Mouse (Mus musculus): Measurements from ENCODE around the gene Tspan12. TPM values are rescaled to one million over a fixed set of nuclear protein-coding genes. Genes with fewer than 3 reads are reported as not detected.
"Not testable (repeated sequence)": the region's sequence is repeated elsewhere in the genome, so short reads cannot be mapped to it uniquely, and the experiment has no call there.

Gene Tspan12
- not detected for total RNA-seq (2018; cell fraction: chromatin; rRNA removed)
- total RNA-seq (2018; cell fraction: cytosol; rRNA removed), result under 1 TPM in 3 of 26 experiments, not detected in 23; 0.05 to 0.10 (median 0.05) TPM
- not detected for total RNA-seq (2018; cell fraction: nucleus; rRNA removed)
- not detected in 3 replicates for polyA plus RNA-seq (2018)

DNA sequence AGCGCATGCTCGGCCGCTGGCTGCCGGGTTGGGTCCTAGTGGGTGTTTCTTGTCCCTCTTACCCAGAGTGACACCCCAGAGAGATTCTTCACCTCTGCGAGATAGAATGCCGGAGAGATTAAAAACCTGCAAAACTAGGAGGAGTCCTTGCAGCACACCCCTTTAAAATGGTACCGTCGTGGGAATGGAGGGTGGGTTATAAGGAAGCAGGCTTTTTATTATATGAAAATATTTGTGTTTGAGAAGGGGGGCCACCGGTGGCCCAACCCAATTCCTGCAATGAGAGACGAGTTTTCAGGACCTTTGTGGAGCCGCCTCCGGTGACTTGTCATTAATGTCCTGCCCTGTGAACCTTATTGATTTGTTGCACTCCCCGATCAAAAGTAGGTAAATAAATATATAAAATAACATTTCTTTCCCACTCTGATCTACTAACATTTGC is at the start of gene Tspan12:
Gene Tspan12 (minus strand): TSS at position 172 of the 442 bp plus-strand sequence.
- WGBS (ENCODE audit: missing documents), result 5% methylated on average over 13 of the region's 13 CpGs
- H3K4me3 ChIP-seq (ENCODE audit: inconsistent target), result no peak within 1 kb of the TSS

DNA sequence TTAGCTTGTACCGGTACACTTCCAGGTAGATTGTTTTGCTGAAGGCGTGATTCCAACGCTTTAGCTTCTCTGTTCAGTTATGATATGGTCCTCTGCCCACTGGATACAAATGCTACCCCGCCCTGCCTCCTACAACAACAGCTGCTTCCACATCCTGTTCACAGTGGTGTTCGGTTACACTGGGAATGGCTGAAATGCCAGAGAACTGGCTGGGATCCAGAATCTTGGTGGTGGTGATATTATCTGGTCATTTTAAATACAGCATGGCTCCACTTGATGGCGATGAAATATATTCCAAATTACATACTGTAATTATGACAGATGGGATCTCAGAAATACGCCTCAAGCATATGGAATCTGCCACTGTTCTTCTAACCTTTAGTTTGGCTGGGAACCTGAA is 42.1 kb upstream of the Tspan12 start:
- 63% methylated on average over 7 of the region's 7 CpGs for WGBS (ENCODE audit: missing documents)
- Histone ChIP-seq H3K27ac (no peak overlapping the region), H3K36me3 (ENCODE audit: inconsistent target) (no peaks in the 10 kb centered on the region), H3K4me3 (ENCODE audit: inconsistent target) (no peak overlapping the region), H3K79me2 (ENCODE audit: inconsistent target) (no peaks in the 10 kb centered on the region)

More for the DNA sequence above, at the start of gene Tspan12:
- Histone ChIP-seq H3K79me2 (ENCODE audit: inconsistent target) (no peaks in the 10 kb centered on the region), H3K36me3 (ENCODE audit: inconsistent target) (no peaks in the 10 kb centered on the region), H3K27ac (no peak within 1 kb of the TSS)

DNA sequence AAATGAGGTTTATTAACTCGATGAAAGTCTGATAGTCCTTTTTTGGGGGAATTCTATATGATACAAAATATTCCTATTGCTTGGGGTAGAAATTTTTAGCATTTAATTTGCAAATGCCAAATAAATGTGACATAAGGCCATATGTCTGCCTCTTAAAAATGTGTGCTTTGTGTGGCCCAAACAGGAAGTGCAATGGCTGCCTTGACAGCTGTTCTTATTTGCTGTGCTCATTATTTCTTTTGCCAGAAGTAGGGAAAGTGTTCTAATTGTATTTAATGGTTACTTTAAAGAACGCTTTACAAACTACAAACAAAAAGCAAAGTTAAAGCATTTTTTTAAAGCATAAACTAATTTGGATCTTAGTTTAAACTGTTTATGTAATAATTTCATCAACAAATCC is 36.8 kb upstream of the Tspan12 start:
- no peak overlapping the region for H3K4me3 ChIP-seq (ENCODE audit: inconsistent target)
- no peaks in the 10 kb centered on the region for H3K79me2 ChIP-seq (ENCODE audit: inconsistent target)
- no peaks in the 10 kb centered on the region for H3K36me3 ChIP-seq (ENCODE audit: inconsistent target)
- WGBS (ENCODE audit: missing documents), result 100% methylated on average over 2 of the region's 2 CpGs
- no peak overlapping the region for H3K27ac ChIP-seq

DNA sequence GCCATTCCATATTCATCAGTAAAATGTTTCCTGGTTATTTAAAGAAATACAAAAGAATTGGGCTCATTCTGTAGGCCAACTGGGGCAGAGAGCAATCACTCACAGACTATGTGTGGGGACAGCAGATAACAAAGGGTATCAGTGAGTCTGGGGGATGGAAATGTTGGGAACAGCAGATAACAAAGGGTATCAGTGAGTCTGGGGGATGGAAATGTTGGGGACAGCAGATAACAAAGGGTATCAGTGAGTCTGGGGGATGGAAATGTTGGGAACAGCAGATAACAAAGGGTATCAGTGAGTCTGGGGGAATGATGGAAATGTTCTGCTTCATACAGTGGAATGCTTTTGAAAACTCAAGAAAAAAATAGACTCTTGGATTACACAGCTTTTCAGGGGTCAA is 35.7 kb upstream of the Tspan12 start:
- H3K79me2 ChIP-seq (ENCODE audit: inconsistent target); H3K4me3 ChIP-seq (ENCODE audit: inconsistent target); H3K27ac ChIP-seq; H3K36me3 ChIP-seq (ENCODE audit: inconsistent target): not testable (repeated sequence)

DNA sequence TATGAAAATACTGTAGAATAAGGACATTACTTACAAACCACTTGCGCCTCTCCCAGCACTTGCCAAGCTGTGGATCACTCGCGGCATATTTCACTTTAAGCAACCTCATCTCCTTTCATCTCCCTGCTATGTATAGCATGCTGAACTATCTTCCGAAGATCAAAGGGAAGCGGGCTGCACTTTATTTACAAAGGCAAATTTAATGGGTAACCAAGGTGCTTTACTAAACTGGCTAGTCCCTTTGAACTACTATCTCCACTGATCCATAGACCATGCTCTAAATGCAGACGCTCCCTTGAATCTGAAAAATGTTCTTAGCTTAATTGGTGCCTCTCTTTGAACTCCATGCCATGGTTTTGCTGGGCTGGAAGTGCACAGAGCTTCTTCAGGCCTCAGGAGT is 27.2 kb upstream of the Tspan12 start:
- H3K27ac ChIP-seq, result no peak overlapping the region
- WGBS (ENCODE audit: missing documents), result 94% methylated on average over 6 of the region's 6 CpGs
- no peaks in the 10 kb centered on the region for H3K36me3 ChIP-seq (ENCODE audit: inconsistent target)
- H3K4me3 ChIP-seq (ENCODE audit: inconsistent target), result no peak overlapping the region
- no peaks in the 10 kb centered on the region for H3K79me2 ChIP-seq (ENCODE audit: inconsistent target)

DNA sequence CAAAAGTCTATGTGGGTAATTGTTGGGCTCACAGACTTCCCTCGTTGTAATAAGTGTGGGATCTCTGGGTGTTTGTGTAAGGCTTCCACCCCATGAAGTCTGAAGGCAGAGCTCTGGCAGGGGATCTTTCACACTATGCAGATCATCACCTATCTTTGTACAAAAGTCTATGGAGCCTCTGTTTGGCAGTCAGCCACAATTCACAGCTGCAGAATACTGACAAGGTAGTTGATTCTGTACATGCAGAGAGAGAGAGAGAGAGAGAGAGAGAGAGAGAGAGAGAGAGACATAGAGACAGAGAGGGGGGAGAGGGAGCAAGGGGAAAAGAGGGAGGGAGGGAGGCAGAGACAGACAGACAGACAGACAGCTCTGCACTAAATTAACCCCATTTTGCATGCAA is 15.0 kb upstream of the Tspan12 start:
- Histone ChIP-seq H3K79me2 (ENCODE audit: inconsistent target) (no peaks in the 10 kb centered on the region), H3K36me3 (ENCODE audit: inconsistent target) (no peaks in the 10 kb centered on the region), H3K4me3 (ENCODE audit: inconsistent target) (no peak overlapping the region), H3K27ac (no peak overlapping the region)
- 36% methylated on average over 1 of the region's 1 CpGs for WGBS (ENCODE audit: missing documents)

DNA sequence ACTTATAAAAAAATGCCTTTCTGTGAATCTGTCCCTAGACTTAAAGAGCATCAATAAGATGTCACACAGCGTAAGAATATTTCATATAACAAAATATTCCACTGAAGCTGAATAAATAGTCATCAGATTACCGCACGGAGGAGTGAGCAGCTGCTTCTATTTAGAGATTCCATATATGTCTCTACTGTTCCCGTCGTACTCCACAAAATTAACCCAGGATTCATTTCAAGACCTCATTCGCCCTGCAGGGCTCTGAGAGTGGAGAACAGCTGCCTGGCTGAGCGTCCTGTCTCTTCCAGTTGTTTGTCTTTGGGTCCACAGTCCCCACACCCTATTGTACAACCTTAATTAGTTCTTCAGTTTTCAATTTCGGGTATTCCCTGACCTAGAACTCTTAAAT is 11.9 kb upstream of the Tspan12 start:
- H3K27ac ChIP-seq, result no peak overlapping the region
- no peaks in the 10 kb centered on the region for H3K36me3 ChIP-seq (ENCODE audit: inconsistent target)
- WGBS (ENCODE audit: missing documents), result 92% methylated on average over 8 of the region's 8 CpGs
- H3K79me2 ChIP-seq (ENCODE audit: inconsistent target), result no peaks in the 10 kb centered on the region
- H3K4me3 ChIP-seq (ENCODE audit: inconsistent target), result no peak overlapping the region

DNA sequence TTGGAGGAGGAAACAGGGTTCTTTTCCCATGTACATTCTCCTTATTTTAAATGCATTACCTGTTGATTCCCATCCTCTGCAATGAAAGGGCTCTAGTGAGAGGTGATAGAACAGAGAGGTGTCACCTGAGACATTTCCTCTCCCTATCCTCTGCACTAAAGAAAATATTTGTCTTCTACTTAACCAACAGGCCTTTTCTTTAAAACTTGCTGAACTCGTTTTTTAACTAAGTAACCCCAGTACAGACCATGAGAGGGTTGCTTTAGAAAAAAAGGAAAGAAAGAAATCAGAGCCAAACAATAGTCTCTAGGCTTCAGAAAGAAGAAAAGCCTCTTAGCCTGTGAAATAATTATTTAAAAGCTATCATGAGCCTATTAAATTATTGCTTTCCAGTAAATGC is 11.2 kb upstream of the Tspan12 start:
- H3K27ac ChIP-seq, result no peak overlapping the region
- no peak overlapping the region for H3K4me3 ChIP-seq (ENCODE audit: inconsistent target)
- 36% methylated on average over 1 of the region's 1 CpGs for WGBS (ENCODE audit: missing documents)
- H3K36me3 ChIP-seq (ENCODE audit: inconsistent target), result no peaks in the 10 kb centered on the region
- no peaks in the 10 kb centered on the region for H3K79me2 ChIP-seq (ENCODE audit: inconsistent target)

DNA sequence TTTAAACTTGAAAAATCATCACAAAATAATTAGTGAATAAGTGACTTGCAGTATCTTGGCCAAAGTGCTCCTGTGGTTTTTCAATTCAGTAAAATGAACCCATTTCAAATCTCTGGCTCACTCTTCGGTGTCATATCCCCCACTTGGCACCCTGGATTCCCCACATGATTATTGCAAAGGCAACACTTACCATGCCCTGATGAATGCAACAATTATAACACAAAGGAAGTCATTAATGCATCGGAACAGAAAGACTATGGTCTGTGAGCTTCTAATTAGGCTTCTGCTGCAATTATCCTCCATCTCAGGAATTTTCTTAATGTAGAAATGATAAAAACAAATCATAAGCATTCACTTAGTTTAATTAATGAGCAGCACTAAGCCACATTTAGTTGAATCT is 9.0 kb upstream of the Tspan12 start:
- Histone ChIP-seq H3K79me2 (ENCODE audit: inconsistent target) (no peaks in the 10 kb centered on the region), H3K27ac (no peak overlapping the region), H3K4me3 (ENCODE audit: inconsistent target) (no peak overlapping the region), H3K36me3 (ENCODE audit: inconsistent target) (no peaks in the 10 kb centered on the region)
- WGBS (ENCODE audit: missing documents), result 94% methylated on average over 2 of the region's 2 CpGs

DNA sequence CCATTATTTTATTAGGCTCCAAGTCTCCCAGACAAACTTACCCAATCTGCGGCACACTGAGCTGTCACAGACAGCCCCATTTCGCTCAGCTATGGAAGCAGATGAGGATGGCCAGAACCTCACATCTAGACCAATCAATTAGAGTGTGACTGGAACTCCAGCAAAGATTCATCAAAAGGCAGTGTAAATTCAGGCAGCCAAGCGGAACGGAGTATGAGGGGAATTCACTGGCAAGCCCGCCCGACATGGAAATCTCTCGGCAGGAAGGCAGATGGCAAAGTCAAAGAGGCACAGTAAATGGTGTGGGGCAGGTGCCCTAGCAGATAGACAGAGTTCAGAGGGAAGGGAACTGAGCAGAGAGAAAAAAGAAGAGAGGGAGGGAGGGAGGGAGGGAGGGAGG is 5.5 kb upstream of the Tspan12 start:
- H3K79me2 ChIP-seq (ENCODE audit: inconsistent target), result no peaks in the 10 kb centered on the region
- H3K27ac ChIP-seq, result no peak overlapping the region
- WGBS (ENCODE audit: missing documents), result 73% methylated on average over 5 of the region's 7 CpGs
- no peaks in the 10 kb centered on the region for H3K36me3 ChIP-seq (ENCODE audit: inconsistent target)
- H3K4me3 ChIP-seq (ENCODE audit: inconsistent target), result no peak overlapping the region

DNA sequence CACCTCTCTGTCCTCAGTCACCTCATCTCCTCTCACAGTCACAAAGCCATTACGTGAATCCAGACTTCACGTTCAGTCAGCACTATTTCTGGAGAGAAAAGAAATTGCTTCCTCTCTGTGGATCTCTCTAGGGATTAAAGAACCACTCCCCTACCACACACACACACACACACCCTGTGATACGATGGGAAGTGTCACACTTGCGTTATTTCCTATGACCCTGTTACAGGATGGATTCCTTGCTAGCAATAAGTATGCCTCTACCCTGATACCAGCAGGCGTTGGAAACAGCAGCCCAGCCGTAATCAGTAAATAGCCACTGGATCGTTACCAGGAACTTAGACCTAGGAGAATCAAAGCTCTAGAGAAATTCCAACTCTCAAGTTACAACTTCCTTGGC is 3.6 kb upstream of the Tspan12 start:
- Histone ChIP-seq H3K36me3 (ENCODE audit: inconsistent target) (no peaks in the 10 kb centered on the region), H3K79me2 (ENCODE audit: inconsistent target) (no peaks in the 10 kb centered on the region), H3K4me3 (ENCODE audit: inconsistent target) (no peak overlapping the region), H3K27ac (no peak overlapping the region)
- 56% methylated on average over 7 of the region's 7 CpGs for WGBS (ENCODE audit: missing documents)

DNA sequence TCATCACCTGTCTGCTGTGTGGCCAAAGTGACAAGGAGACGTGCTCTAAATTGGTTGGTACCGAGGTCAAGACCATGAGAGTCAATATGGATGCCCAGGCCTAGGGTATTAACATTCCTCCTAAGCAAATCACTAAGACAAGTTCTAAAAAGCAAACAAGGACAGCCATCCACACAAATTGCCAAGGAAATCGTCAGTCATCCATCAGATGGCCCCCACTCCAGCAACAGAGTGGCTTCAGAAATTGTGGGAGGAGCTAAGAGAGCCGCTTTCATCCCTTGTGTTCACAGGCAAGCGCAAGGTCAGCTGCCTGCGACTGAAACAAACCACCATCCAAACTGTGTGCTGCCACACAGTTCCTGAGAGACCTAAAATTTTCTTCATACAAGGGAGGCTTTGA is 1.0 kb upstream of the Tspan12 start:
- no peak overlapping the region for H3K4me3 ChIP-seq (ENCODE audit: inconsistent target)
- WGBS (ENCODE audit: missing documents), result 77% methylated on average over 6 of the region's 6 CpGs
- H3K79me2 ChIP-seq (ENCODE audit: inconsistent target), result no peaks in the 10 kb centered on the region
- H3K36me3 ChIP-seq (ENCODE audit: inconsistent target), result no peaks in the 10 kb centered on the region
- no peak overlapping the region for H3K27ac ChIP-seq

DNA sequence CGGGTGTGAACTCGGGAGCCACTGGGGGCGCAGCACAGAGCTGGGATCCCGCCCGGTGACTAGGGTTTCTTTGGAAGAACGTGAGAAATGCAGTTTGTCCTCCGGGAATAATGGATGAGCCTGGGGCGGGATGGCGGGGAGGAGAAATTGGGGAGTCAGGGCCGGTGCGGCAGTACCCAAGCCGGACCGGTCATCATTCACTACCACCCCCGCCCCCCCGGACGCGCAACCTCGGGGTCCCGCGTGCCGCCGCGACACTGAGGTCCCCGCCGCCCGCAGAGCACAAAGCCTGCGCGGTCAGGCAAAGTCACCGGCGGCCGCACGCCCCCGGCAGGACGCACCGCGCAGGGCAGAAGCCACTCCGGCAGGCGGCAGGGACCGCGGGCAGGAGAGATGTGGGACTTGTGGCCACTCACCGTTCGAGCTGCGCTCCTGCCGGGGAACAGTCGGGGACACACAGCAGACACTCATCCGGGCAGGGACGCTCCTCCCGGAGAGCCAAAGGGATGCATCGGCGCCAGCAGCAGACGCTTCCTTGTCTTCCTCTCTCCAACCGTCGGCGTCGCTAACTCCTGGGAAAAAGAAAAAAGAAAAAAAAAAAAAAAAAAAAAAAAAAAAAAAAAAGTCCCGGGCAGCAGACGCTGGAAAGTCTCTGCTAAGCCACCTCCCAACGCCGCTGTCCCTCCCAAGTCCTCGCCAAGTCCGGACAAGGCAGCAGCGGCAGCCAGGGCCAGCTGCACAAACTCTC is 545 bp downstream of the Tspan12 start:
- no peak overlapping the region for H3K4me3 ChIP-seq (ENCODE audit: inconsistent target)
- WGBS (ENCODE audit: missing documents), result 1% methylated on average over 55 of the region's 62 CpGs
- no peak overlapping the region for H3K27ac ChIP-seq

DNA sequence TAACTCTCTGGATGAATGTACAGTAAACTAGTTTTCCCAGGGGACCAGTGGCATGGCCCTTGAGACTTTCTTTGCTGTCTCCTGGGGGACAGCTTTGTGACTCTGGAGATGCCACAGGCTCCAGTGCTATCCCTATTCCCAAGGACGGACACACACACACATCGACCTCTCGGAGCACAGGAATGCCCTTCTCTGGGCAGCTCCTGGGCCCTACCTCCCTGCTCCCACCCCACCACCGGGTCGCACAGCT is 1.0 kb downstream of the Tspan12 start:
- Histone ChIP-seq H3K27ac (no peak overlapping the region), H3K79me2 (ENCODE audit: inconsistent target) (no peaks in the 10 kb centered on the region), H3K4me3 (ENCODE audit: inconsistent target) (no peak overlapping the region), H3K36me3 (ENCODE audit: inconsistent target) (no peaks in the 10 kb centered on the region)
- 5% methylated on average over 5 of the region's 5 CpGs for WGBS (ENCODE audit: missing documents)

More for the DNA sequence above, 545 bp downstream of the Tspan12 start:
- Histone ChIP-seq H3K79me2 (ENCODE audit: inconsistent target) (no peaks in the 10 kb centered on the region), H3K36me3 (ENCODE audit: inconsistent target) (no peaks in the 10 kb centered on the region)

DNA sequence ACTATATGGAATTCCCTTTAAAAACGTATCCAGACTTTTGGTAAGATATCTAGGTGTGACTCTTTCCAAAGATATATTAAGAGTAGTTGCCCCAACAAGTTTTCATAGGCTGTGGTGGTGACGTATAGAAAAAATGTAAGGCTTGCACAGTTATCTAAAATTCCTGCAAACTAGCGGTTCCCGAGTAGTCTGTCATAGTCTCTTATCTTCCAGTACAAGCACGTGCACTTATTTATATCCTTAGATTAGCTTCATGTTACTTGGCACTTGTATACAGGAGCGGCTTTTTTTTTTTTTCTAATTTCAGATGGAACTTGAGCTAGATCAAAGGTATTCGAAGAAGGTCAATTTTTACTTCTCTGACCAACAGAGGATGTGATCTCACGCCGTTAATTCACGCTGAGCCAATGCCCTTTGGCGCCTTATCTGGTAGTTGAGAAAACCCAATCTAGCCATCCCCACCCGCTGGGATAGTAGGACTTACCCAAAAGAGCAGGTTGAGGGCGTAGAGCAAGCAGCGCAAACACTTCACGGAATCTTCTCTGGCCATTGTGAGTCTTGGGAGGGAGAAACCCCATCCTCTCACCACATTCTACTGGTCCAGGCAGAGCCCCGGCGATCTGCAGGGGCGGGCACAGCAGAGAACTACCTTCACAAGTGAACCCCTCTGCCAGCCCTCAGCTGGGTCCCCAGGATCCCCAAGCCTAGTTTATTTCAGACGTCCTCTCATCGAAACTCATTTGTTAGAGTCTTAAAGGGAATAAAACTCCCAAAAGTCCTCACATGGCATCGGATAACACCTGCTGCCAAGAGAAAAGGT is 1.6 kb downstream of the Tspan12 start:
- Histone ChIP-seq H3K36me3 (ENCODE audit: inconsistent target) (no peaks in the 10 kb centered on the region), H3K27ac (no peak overlapping the region), H3K4me3 (ENCODE audit: inconsistent target) (no peak overlapping the region), H3K79me2 (ENCODE audit: inconsistent target) (no peaks in the 10 kb centered on the region)
- WGBS (ENCODE audit: missing documents), result 52% methylated on average over 21 of the region's 21 CpGs

Measured in macrophage (primary cell).